Mouse (Mus musculus): ENCODE measurements around the gene Rnf8. TPM values are rescaled to one million over a fixed set of nuclear protein-coding genes. Genes with fewer than 3 reads are reported as not detected.

Rnf8 gene
- 20.4 and 33.3 TPM in 2 replicates for polyA plus RNA-seq (2012; rRNA removed; ENCODE audit: low replicate concordance)

GRCm38 (mm10) chr17:29614115-29615023, at the start of gene Rnf8, which contains the start of gene Gm28043:
Rnf8 (plus strand) TSS chr17:29614790.
Gm28043 (plus strand) TSS chr17:29614876.

DNA sequence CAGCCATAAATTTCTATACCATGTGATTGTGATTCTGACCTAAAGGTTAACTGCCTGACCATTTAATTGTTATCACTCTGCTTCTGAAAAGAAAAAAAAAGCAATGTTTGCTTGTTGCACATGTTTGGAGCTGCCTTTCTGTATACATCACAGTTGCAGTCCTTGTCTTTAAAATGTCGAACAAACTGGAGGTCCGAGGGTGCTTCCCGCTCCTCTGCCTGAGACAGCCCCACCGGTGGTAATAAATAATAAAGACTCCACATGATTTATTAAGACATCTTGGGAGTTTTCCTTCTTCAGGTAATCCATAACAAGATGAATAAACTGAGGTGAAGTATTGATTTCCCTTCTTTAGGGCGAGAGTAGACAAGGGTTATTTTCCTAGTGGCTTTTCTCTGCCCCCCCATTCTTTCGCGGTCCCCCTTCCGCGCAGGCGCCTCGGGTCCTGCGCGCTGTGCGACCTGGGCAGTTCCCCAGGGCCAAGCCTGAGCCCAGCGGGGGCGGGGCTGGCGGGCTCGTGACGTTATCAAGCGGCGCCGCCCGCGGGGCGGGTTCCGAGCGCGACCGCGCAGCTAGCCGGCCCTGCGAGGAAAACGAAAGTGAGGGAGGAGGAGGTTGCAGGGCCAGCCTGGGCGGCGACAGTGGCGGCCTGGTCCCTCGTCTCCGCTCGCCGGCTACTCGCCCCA, 45.6 kb downstream of the Rnf8 start, which contains the start of gene Cmtr1:
TSS of gene Cmtr1 (plus strand) at position 520 of the 686 bp plus-strand sequence.

Other genes starting within 250 kb of the Rnf8 start
- 24.2 and 29.6 TPM in 2 replicates for gene Pim1, start 124.0 kb upstream of the Rnf8 start, polyA plus RNA-seq (2012; rRNA removed; ENCODE audit: low replicate concordance)
- gene Gm17657, start 65.2 kb upstream of the Rnf8 start, polyA plus RNA-seq (2012; rRNA removed; ENCODE audit: low replicate concordance) = not detected in 2 replicates
- gene Tbc1d22b, start 65.0 kb upstream of the Rnf8 start, polyA plus RNA-seq (2012; rRNA removed; ENCODE audit: low replicate concordance) = 15.9 and 20.6 TPM in 2 replicates
- gene Tmem217, start 62.4 kb upstream of the Rnf8 start, polyA plus RNA-seq (2012; rRNA removed; ENCODE audit: low replicate concordance) = 0.40 TPM in 1 of 2 replicates, not detected in the other
- gene Gm28043, start 86 bp downstream of the Rnf8 start, polyA plus RNA-seq (2012; rRNA removed; ENCODE audit: low replicate concordance) = 0.63 and 1.3 TPM in 2 replicates
- 32.4 and 44.2 TPM in 2 replicates for gene Cmtr1, start 45.8 kb downstream of the Rnf8 start, polyA plus RNA-seq (2012; rRNA removed; ENCODE audit: low replicate concordance)
- gene Ccdc167, start 102.3 kb downstream of the Rnf8 start, polyA plus RNA-seq (2012; rRNA removed; ENCODE audit: low replicate concordance) = 7.2 and 11.1 TPM in 2 replicates